Mouse (Mus musculus) liver, embryonic 14.5 days (tissue): ENCODE data around the gene Gm6583. TPM values are rescaled to one million over a fixed set of nuclear protein-coding genes. Genes with fewer than 3 reads are reported as not detected.

ENCODE experiments used
- ATAC-seq: fragments of 200-750 bp; cut with Nextera tagmentation; 2 replicates; pipeline ENCODE4 v1.8.0; 2017; ENCODE audit warnings: moderate number of reproducible peaks, mild to moderate bottlenecking, moderate library complexity; ENCODE audit not compliant: insufficient read depth
- DNase-seq, 3 experiments: peaks; one replicate each; pipeline ENCODE4 v3.0.0-alpha.2; 2012 to 2013; ENCODE audit warnings: low read depth in 3 of 3, low spot score in 3 of 3
- H3K27ac ChIP-seq: fragments of 300-500 bp; sonication (generic); 2 replicates; pipeline ENCODE4 v1.5.1; 2014; ENCODE audit warnings: moderate library complexity, mild to moderate bottlenecking, control low read depth, inconsistent platforms
- H3K27me3 ChIP-seq: fragments of 300-500 bp; sonication (generic); 2 replicates; pipeline ENCODE4 v1.6.1; 2014; ENCODE audit warnings: mild to moderate bottlenecking, low read length, moderate library complexity; ENCODE audit not compliant: control insufficient read depth, insufficient read depth
- H3K36me3 ChIP-seq: fragments of 300-500 bp; sonication (generic); replicated peaks from 2 replicates; pipeline ENCODE4 v1.6.1; 2014; ENCODE audit warnings: low read depth; ENCODE audit not compliant: control insufficient read depth, insufficient read depth
- H3K4me1 ChIP-seq, 2 experiments: fragments of 200-500 bp in 1 of 2; fragments of 300-500 bp in 1 of 2; sonication (generic) in 1 of 2; replicated peaks; 2 replicates each; pipeline ENCODE4 v1.6.1; 2012 to 2014; ENCODE audit warnings: antibody characterized with exemption in 1 of 2, inconsistent platforms in 1 of 2, low read length in 1 of 2; ENCODE audit not compliant: control insufficient read depth in 2 of 2, insufficient read depth in 2 of 2
- H3K4me2 ChIP-seq: fragments of 300-500 bp; sonication (generic); 2 replicates; pipeline ENCODE4 v1.6.1; 2014; ENCODE audit warnings: low read depth, mild to moderate bottlenecking, control low read depth, moderate library complexity
- H3K4me3 ChIP-seq, 2 experiments: fragments of 200-500 bp in 1 of 2; fragments of 300-500 bp in 1 of 2; sonication (generic) in 1 of 2; 2 replicates each; pipeline ENCODE4 v1.5.1; 2012 to 2014; ENCODE audit warnings: low read depth in 2 of 2, low read length in 2 of 2, mild to moderate bottlenecking in 2 of 2, control low read depth in 1 of 2, inconsistent platforms in 1 of 2, moderate library complexity in 1 of 2; ENCODE audit not compliant: insufficient read depth in 1 of 2
- H3K9ac ChIP-seq: fragments of 300-500 bp; sonication (generic); replicated peaks from 2 replicates; pipeline ENCODE4 v1.6.1; 2014; ENCODE audit warnings: mild to moderate bottlenecking, control low read depth, moderate library complexity
- H3K9me3 ChIP-seq: fragments of 300-500 bp; sonication (generic); 2 replicates; pipeline ENCODE4 v1.6.1; 2016; ENCODE audit warnings: low read length, mixed read lengths; ENCODE audit not compliant: control insufficient read depth
- CTCF ChIP-seq: IDR thresholded peaks from 2 replicates; pipeline ENCODE4 v1.5.1; 2016; ENCODE audit warnings: antibody characterized with exemption, low read depth, control low read depth
- EP300 ChIP-seq: IDR thresholded peaks from 2 replicates; pipeline ENCODE4 v1.6.1; 2016; ENCODE audit warnings: antibody characterized with exemption, low read depth
- WGBS: fragments of 180-500 bp; shearing (Covaris S2); extraction: QIAGEN DNeasy Blood & Tissue Kit; methylation state at CpG from one replicate; pipeline ENCODE4 v1.1.7; 2014; ENCODE audit not compliant: insufficient replicate concordance; 5-methylcytosine and 5-hydroxymethylcytosine counted together
- polyA plus RNA-seq, 2 experiments: library from polyadenylated mRNA; depleted of rRNA in 1 of 2; stranded (reverse) in 1 of 2; unstranded in 1 of 2; fragments of >200 nt; fragmentation: Nextera tagmentation in 1 of 2; extraction: Ambion mirVana in 1 of 2; gene quantifications; 2 replicates each; pipeline versions ENCODE4 v1.2.1 to v1.2.3; 2012 to 2014

The Gm6583 gene
- polyA plus RNA-seq, 2 experiments, result 0.08 to 0.09 TPM

DNA sequence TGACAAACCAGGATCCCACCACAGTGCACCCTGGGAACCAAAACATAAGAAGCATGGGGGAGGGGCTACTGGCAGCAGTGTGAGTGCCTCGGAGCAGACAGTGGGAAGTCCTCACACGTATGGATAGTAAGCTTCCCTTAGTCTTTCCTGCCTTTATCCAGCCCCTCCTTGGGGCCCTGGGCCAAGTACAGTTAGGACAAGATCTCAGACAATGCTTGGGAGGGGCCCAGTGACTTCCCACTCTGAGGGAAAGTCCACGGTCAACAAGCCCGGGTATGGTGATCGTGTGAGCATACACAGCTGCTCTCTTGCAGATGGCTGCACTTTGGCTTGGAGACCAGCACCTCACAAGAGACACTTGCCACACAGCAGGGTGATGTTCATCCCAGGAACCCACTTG is 38.5 kb downstream of the Gm6583 start:
- H3K4me1 ChIP-seq, result peaks cover 0 to 7% of the 10 kb centered on the region in 2 experiments; a peak in 3 of 4 replicates
- no peaks in the 10 kb centered on the region for H3K27me3 ChIP-seq
- TF ChIP-seq EP300, result no peak
- TF ChIP-seq CTCF, result no peak
- DNase-seq (no peak), ATAC-seq (no peak)
- H3K4me2 ChIP-seq, result no peak overlapping the region
- WGBS, result 36% methylated on average over 5 of the region's 5 CpGs
- H3K36me3 ChIP-seq, result no peaks in the 10 kb centered on the region; the same call in 1 of the 2 replicates
- H3K27ac ChIP-seq, result no peak overlapping the region
- H3K9me3 ChIP-seq, result no peaks in the 10 kb centered on the region
- H3K9ac ChIP-seq, result no peak overlapping the region
- H3K4me3 ChIP-seq, result no peak overlapping the region

DNA sequence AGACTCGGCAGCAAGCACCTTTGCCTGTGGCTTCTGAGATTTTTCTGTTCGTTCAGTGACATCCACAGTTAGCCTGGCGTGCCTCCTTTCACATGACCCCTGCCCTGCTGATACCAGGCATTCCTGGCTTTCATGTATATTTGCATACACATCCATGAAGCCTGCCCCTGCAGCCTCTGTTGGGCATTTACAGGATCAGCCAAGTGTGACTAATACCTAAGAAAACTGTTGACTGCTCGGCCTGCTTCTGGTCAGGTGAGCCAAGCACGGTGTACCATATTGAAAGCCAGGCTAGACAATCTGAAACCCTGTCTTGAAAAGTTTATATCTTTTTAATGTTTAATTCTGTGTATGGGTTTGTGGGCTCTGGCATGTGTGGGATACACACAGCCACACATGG is 39.4 kb downstream of the Gm6583 start:
- Histone ChIP-seq H3K4me3 (no peak overlapping the region), H3K27ac (no peak overlapping the region), H3K4me2 (no peak overlapping the region), H3K27me3 (no peaks in the 10 kb centered on the region), H3K36me3 (no peaks in the 10 kb centered on the region; the same call in 1 of the 2 replicates), H3K9me3 (no peaks in the 10 kb centered on the region), H3K4me1 (peaks cover 0 to 7% of the 10 kb centered on the region in 2 experiments; a peak in 3 of 4 replicates), H3K9ac (no peak overlapping the region)
- no peak for ATAC-seq
- TF ChIP-seq CTCF (no peak), EP300 (no peak)
- DNase-seq, result no peak
- WGBS, result 70% methylated on average over 5 of the region's 5 CpGs

DNA sequence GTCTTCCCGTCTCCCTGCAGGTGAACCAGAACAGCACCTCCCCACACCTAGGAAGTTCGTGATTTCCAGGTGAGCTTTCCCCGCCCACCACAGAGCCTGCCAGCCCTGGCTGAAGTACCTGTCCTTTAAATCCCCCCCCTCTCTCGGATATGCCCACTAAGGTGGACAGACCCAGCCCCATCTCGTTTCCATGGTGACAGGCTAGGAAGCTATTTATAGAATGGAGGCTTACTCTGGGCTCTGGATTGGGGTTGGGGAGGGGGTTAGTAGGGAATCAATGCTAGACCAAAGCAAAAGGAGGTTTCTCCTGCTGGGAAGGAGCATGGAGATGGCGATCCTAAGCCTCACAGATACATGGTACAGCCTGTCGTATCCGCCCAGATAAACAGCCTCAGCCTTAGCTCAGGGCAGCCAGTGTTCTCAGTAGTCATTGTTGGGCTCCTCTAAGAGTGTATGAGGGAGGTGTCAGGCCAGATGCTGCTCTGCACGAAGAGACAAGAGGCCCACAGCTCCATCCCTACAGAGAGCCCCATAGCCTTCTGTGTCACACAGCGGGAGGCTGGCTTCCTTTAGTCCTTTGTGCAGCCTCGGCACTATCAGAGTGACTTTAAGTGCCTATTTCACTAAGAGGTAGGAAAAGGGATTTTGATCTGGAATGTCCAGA is 42.5 kb downstream of the Gm6583 start:
- H3K27me3 ChIP-seq, result no peaks in the 10 kb centered on the region
- no peak for TF ChIP-seq EP300
- no peak for TF ChIP-seq CTCF
- H3K9ac ChIP-seq, result no peak overlapping the region
- no peaks in the 10 kb centered on the region for H3K4me1 ChIP-seq
- ATAC-seq (no peak), DNase-seq (no peak)
- no peak overlapping the region for H3K4me2 ChIP-seq
- no peak overlapping the region for H3K27ac ChIP-seq
- no peaks in the 10 kb centered on the region for H3K9me3 ChIP-seq
- H3K36me3 ChIP-seq, result peaks cover 10% of the 10 kb centered on the region
- H3K4me3 ChIP-seq, result no peak overlapping the region
- 73% methylated on average over 11 of the region's 11 CpGs for WGBS

DNA sequence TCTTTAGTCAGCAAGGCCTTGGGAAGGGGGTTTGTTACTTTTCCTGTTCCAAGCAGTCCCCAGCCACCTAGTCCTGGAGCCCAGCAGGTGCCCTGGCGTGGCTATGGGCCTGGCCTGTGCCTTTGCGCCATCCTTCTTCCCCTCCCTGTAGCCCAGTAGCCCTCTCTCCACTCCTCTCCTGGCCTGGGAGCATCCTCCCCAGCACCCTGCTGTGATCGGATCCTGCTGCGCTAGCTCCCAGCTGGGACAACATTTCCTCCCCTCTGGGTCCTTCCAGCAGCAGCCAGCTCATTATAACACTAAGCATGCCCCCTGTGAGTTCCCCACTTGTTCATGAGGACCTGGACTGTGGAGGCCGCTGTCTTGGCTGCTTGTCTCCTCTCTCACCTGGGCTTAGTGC is 50.0 kb downstream of the Gm6583 start:
- Histone ChIP-seq H3K4me3 (no peak overlapping the region), H3K27ac (no peak overlapping the region), H3K27me3 (no peaks in the 10 kb centered on the region), H3K36me3 (peaks cover 15% of the 10 kb centered on the region), H3K9ac (no peak overlapping the region), H3K9me3 (no peaks in the 10 kb centered on the region), H3K4me1 (peaks cover 0 to 5% of the 10 kb centered on the region in 2 experiments; a peak in 1 of 4 replicates), H3K4me2 (no peak overlapping the region)
- DNase-seq (no peak), ATAC-seq (no peak)
- TF ChIP-seq CTCF (no peak), EP300 (no peak)
- 90% methylated on average over 5 of the region's 5 CpGs for WGBS

Other genes with a start within 250 kb of the Gm6583 start
- gene Cryba4, start 103.5 kb downstream of the Gm6583 start, polyA plus RNA-seq (2012; rRNA removed), result 0.39 and 0.63 TPM in 2 replicates
- gene Cryba4, start 103.5 kb downstream of the Gm6583 start, polyA plus RNA-seq (2014; fragmentation: Nextera tagmentation; extraction: Ambion mirVana), result 0.59 and 0.95 TPM in 2 replicates
- gene Crybb1, start 100.2 kb downstream of the Gm6583 start, polyA plus RNA-seq (2012; rRNA removed), result not detected in 2 replicates
- 0.24 TPM in 1 of 2 replicates, not detected in the other for gene Crybb1, start 100.2 kb downstream of the Gm6583 start, polyA plus RNA-seq (2014; fragmentation: Nextera tagmentation; extraction: Ambion mirVana)
- gene Tpst2, start 79.3 kb downstream of the Gm6583 start, polyA plus RNA-seq (2012; rRNA removed), result 16.2 and 17.2 TPM in 2 replicates
- 30.7 and 30.9 TPM in 2 replicates for gene Tpst2, start 79.3 kb downstream of the Gm6583 start, polyA plus RNA-seq (2014; fragmentation: Nextera tagmentation; extraction: Ambion mirVana)
- 10.7 and 11.6 TPM in 2 replicates for gene Tfip11, start 29.7 kb downstream of the Gm6583 start, polyA plus RNA-seq (2012; rRNA removed)
- gene Tfip11, start 29.7 kb downstream of the Gm6583 start, polyA plus RNA-seq (2014; fragmentation: Nextera tagmentation; extraction: Ambion mirVana), result 8.0 and 9.2 TPM in 2 replicates
- gene Srrd, start 13.0 kb downstream of the Gm6583 start, polyA plus RNA-seq (2012; rRNA removed), result 15.7 and 16.0 TPM in 2 replicates
- 13.3 and 15.3 TPM in 2 replicates for gene Srrd, start 13.0 kb downstream of the Gm6583 start, polyA plus RNA-seq (2014; fragmentation: Nextera tagmentation; extraction: Ambion mirVana)
- gene Hps4, start 12.9 kb downstream of the Gm6583 start, polyA plus RNA-seq (2012; rRNA removed), result 10.1 and 10.6 TPM in 2 replicates
- 7.5 and 9.0 TPM in 2 replicates for gene Hps4, start 12.9 kb downstream of the Gm6583 start, polyA plus RNA-seq (2014; fragmentation: Nextera tagmentation; extraction: Ambion mirVana)
- 0.10 and 0.26 TPM in 2 replicates for gene Asphd2, start 38.8 kb upstream of the Gm6583 start, polyA plus RNA-seq (2012; rRNA removed)
- 0.20 TPM in 1 of 2 replicates, not detected in the other for gene Asphd2, start 38.8 kb upstream of the Gm6583 start, polyA plus RNA-seq (2014; fragmentation: Nextera tagmentation; extraction: Ambion mirVana)
- not detected in 2 replicates for gene Gm6588, start 93.4 kb upstream of the Gm6583 start, polyA plus RNA-seq (2012; rRNA removed)
- not detected in 2 replicates for gene Gm6588, start 93.4 kb upstream of the Gm6583 start, polyA plus RNA-seq (2014; fragmentation: Nextera tagmentation; extraction: Ambion mirVana)
- 0.03 and 0.09 TPM in 2 replicates for gene Sez6l, start 221.2 kb upstream of the Gm6583 start, polyA plus RNA-seq (2012; rRNA removed)
- gene Sez6l, start 221.2 kb upstream of the Gm6583 start, polyA plus RNA-seq (2014; fragmentation: Nextera tagmentation; extraction: Ambion mirVana), result not detected in 2 replicates